Mouse (Mus musculus): ENCODE data around the gene Pank4.

Gene Pank4

GRCm38 (mm10) chr4:154967173-154967572 lies 3.2 kb downstream of the Pank4 start:
- DNase-seq (ENCODE audit: low spot score in 2 of 2) = peak; percentile 51 to 63

GRCm38 (mm10) chr4:154972546-154972945 lies 8.6 kb downstream of the Pank4 start:
- DNase-seq (ENCODE audit: low spot score in 2 of 2) = no peak

DNA sequence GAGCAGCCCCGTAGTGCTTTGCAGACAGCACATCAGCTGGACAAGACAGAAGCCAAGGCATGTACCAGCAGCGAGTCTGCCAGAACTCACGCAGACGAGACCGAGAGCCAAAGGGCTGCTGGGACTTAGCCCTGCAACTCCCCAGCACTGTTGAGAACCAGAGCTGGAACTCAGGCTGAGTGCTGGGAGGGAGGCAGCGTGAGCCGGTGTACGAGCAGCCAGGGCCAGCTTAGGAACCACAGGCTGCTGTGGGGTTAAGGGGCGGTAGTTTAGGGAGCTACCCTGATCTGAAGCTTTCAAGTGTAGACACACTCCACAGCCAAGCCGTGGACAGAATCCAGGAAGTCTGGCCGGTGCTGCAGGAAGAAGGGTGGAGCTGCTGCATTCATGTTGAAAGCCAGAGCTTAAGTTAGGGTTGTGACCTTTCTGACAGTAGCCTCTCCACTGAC lies 10.3 kb downstream of the Pank4 start:
- DNase-seq (ENCODE audit: low spot score in 2 of 2) = no peak

DNA sequence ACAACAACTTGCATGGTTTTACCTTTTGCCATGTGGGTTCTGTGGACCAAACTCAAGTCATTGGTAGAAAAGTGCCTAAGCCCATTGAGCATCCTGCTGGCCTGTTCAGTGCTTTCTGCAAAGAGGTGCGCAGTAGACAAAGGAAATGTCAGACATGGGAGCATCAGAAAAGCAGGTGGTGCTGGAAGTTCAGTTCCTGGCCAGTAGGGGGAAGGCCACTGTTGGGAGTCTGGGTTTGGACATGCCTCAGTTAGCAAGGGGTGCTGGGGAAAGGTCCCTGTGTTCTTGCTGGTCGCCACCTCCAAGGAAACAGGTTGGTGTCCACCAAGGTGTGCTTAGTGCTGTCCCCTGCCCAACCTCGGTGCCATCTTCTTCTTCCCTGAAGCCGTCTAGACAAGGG lies 16.2 kb downstream of the Pank4 start:
- no peak for DNase-seq (ENCODE audit: low spot score in 2 of 2)

- DNase-seq (ENCODE audit: low spot score in 2 of 2) = no peak
Measured at GRCm38 (mm10) chr4:154981076-154981475, 17.2 kb downstream of the Pank4 start.

- peak; percentile 28 to 32 for DNase-seq (ENCODE audit: low spot score in 2 of 2)
Measured at GRCm38 (mm10) chr4:154981530-154981929, 17.6 kb downstream of the Pank4 start.

DNA sequence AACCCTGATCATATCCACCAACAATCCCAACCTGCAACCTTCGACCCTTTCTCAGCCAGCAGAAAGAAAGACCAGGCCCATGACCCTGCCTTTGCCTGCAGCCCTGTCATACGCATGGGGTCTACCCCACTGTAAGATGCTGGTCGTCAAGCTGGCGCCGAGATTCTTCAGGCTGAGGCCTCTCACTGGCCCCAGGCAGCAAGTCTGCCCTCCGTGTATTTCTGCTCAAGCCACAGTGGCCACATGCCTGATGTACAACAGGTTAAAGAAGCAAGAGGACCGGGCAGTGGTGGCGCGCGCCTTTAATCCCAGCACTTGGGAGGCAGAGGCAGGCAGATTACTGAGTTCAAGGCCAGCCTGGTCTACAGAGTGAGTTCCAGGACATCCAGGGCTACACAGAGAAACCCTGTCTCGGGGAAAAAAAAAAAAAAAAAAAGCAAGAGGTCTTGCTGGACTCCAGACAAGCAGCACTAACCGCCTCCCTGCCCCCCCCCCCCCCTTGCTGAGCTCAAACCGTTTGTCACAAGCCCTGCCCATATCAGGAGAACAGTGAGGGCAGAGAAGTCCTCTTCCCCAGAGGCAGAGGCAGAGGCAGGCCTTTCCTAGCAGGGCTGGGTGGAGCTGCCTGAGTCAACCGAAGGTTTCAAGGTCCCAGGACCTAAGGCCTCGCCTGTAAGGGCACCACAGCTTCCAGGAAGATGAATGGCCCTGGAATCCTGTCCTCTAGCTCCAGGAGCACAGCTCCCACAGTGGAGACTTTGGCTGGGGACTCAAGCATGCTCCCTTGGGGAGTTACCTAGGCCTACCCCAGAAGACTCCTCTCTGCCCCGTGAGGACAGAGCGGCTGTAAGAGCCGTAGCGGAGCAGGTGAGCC lies 18.6 kb downstream of the Pank4 start:
- no peak for DNase-seq (ENCODE audit: low spot score in 2 of 2)

GRCm38 (mm10) chr4:154983767-154984166 lies 19.8 kb downstream of the Pank4 start:
- no peak for DNase-seq (ENCODE audit: low spot score in 2 of 2)

DNA sequence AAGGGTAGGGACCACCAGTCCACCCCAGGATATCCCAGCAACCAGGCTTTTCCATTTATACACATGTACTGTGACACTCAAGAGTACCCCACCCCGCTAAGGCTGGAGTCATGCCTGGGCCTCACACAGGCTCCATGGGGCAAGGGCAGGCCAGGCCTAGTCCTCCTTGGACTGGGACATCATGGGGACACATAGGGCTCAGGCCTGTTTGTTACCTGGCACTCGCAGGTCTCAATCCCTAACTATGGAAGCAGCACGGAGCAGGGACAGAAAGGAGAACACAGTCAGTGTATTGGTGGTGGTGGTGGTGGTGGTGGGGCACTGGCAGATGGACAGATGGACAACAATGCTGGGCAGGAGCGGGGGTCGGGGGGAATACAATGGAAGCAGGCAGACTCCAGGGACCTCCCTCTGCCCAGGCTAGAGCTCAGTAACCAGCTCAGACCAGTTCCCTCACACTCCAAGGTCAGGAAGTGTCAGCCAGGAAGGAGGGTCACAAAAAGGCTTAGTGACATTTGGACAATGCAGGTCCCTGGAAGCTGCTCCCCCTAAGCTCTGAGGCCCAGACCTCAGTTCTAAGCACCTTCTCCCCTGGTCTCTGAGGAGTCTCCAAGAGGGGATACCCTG lies 21.3 kb downstream of the Pank4 start:
- no peak for DNase-seq (ENCODE audit: low spot score in 2 of 2)

GRCm38 (mm10) chr4:154986096-154986495 lies 22.2 kb downstream of the Pank4 start:
- peak; percentile 49 to 58 for DNase-seq (ENCODE audit: low spot score in 2 of 2)

DNA sequence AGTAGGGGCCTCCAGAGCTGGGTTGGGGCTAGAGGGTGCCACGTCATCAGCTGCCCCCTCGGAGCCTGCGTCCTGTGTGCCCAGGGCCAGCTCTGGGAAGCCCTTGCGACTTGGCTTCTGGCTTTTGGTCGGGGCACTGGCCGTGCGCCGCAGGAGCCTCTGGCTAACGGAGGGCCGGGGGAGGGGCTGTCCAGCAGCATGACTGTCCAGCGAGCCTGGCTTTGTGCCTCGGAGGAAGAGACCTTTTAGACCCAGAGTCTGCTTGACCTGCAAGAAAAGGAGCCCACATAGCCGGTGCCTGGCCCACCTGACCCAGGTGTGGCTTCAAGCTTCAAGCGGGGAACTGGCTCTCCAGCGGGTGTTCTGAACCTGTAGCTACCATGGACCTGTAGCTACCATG lies 22.8 kb downstream of the Pank4 start:
- no peak for DNase-seq (ENCODE audit: low spot score in 2 of 2)

DNA sequence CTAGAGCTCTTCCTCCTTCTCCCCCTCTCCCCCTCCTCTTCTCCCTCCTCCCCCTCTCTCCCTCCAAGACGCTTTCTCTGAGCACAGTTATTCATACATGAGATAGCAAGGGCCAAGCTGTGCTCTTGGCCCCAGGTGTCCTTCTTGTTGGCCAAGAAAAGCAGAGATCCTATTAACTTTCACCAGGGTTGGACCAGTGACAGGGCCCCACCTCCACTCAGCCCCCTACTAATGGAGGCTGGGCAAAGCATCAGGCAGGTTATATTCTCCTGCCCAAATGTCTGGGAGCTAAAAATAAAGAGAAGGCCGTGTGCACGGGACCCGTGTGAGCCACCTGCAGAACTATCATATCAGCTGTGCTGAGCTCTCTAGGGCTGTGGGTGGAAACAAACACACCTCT lies 31.0 kb downstream of the Pank4 start:
- no peak for DNase-seq (ENCODE audit: low spot score in 2 of 2)

DNA sequence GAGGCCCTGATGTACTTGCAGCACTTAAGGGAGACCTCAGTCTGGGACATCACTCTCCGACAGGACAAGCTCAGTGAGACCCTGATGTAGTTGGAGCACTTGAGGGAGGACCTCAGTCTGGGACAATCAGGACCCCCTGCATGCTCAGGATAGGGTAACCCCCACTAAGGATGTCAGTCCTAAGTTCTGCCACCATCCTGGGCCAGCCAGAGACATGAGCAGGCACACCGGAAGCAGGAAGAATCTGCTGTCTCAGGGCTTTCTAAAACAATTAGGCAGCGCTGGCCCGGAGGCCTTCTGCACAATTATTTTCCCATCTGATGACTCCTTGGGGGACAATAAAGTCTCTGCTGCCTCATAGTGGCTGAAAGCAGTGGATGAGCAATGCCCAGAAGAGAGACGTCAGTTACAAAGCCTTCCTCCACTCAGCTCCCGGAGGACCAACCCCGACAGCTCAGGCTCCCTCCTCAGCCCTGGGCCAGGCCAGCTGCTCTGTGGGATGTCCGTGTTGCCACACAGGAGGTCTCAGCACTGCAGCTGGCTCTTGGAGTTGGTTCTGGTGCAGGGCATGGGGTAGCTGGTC lies 32.7 kb downstream of the Pank4 start:
- DNase-seq (ENCODE audit: low spot score in 2 of 2) = no peak

DNA sequence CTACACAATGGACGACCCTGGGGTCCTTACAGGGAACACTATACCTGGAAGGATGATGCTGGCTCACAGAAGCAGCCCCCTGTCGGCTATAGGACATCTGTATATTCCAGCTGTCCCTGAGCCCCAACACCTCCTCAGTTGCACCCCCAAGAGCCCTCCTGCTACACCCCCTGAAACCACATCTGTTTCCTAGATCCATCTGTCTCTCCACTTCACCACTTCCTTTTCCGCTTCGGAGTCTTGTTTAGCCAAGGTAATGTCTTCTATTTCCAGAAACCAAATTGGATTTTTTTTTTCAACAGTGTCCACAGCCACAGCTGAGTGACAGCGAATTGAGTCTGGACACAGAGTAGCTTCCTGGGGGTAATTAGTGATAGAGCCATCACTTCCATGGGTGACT lies 35.5 kb downstream of the Pank4 start:
- no peak for DNase-seq (ENCODE audit: low spot score in 2 of 2)

GRCm38 (mm10) chr4:155005278-155005677 lies 41.4 kb downstream of the Pank4 start:
- no peak for DNase-seq (ENCODE audit: low spot score in 2 of 2)

DNA sequence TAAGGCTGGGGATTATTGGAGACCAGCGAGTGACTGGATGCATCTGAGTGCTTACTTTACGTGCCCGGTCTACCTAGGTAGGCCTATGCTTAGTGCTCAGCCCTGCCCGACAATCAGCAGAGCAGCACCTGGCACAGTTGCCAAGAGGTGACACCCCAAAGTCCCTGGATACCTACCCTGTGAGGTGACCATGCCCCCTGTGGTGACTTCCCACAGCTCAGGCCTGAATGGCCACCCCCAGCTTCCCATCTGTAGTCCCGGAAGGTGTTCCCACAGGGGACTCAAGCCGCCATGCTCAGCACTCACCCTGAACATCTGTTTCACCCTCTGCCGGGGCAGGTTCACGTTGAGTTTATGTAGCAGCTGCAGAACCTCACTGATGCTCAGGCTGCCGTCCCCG lies 42.4 kb downstream of the Pank4 start:
- DNase-seq (ENCODE audit: low spot score in 2 of 2) = no peak

GRCm38 (mm10) chr4:155007641-155008040 lies 43.7 kb downstream of the Pank4 start:
- DNase-seq (ENCODE audit: low spot score in 2 of 2) = no peak

DNA sequence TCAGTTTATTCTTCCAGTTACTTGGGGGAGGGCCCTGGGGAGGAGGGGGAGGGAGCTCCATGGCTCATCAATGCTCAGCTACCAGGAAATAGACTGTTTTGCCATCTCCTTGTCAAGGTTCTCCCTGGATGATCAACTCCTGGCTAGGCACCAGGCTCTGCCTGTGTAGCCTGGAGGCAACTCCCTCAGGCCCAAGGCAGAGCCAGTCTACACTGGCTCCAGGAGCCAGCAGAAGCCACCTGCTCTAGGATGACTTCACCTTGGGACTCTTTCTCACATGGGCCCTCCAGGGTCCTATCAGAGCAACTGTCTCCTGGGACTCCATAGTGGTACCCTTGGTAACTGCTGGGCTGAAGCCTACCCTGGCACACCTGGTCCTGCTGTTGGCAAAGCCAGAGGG lies 44.2 kb downstream of the Pank4 start:
- DNase-seq (ENCODE audit: low spot score in 2 of 2) = no peak

DNA sequence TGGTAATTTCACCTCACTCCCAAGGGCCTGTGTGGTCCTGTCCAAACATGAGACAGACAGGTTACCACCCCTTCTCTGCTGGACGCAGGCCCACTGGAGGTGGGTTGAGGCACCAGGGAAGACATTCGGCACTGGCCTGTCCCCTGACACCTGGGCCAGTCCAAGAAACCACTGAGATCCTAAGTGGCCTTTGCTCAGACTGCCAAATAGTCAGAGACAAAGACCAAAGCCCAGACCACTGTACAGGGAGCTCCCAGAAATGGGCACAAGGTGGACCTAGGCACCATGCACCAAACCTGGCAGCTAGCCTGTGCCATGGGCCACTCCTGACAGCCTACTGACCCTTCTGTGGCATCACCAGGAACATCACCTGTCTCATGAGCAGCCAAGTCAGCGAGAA lies 45.3 kb downstream of the Pank4 start:
- no peak for DNase-seq (ENCODE audit: low spot score in 2 of 2)

GRCm38 (mm10) chr4:155010870-155011269 lies 46.9 kb downstream of the Pank4 start:
- no peak for DNase-seq (ENCODE audit: low spot score in 2 of 2)

DNA sequence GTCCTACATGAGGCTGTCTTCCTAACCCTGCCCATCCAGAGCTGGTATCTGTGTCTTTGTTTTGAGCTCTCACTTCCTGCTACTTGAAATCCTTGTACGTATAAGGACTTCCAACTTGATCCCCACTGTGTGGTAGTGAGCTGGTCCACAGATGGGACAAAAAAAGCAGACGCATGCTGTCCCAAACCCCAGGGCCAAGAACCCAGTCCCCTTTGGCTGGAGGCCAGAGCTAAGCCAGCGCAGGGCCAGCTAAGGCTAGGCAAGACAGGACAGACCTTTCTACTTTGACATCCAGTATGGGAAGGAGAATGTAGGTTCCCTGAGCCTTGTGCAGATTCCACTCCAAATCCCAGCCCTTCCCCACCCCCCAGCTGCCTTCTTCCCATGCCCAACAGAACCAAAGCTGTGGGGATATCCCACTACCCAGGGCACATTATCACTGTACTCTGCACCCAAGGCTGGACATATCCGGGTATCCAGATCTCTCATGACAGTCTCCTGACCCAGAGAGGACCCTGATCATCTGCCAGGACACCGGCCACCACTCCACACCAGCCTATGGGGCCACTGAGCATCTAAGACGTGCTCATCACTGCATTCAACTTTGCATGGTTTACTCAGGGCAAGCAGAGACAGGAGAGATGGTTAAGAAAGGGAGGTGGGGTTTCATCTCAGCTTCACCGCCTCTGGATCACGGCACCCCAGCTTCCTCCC lies 47.5 kb downstream of the Pank4 start:
- no peak for DNase-seq (ENCODE audit: low spot score in 2 of 2)

DNA sequence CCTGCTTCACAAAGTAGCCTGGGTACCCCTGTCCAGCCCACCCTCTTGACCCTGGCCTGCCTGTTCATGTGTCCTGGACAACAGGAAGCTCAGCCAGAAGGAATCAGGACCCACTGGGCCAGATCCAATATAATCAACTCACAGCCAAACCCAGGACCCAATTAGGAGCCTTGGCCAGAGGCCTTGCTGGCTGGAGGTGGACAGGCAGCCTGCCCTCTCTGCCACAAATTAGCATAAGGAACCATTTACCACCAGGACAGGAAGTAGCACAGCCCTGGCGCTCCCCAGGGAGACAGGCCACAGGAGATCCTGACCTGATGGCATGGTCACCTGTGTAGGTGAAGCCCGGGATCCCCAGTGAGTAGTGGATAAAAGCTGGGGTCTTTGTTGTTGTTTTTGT lies 48.2 kb downstream of the Pank4 start:
- DNase-seq (ENCODE audit: low spot score in 2 of 2) = no peak
